Mouse (Mus musculus): ENCODE results near the gene Rmdn3.

Rmdn3 gene

GRCm38 (mm10) chr2:119167866-119168256 lies 11.0 kb upstream of the Rmdn3 start:
- DNase-seq (ENCODE audit: low spot score in 2 of 2), result no peak

GRCm38 (mm10) chr2:119166901-119167865 lies 10.3 kb upstream of the Rmdn3 start, which contains the start of gene Gchfr:
TSS of gene Gchfr (plus strand) at chr2:119167773.
- no peak for DNase-seq (ENCODE audit: low spot score in 2 of 2)

GRCm38 (mm10) chr2:119165401-119165800 lies 8.6 kb upstream of the Rmdn3 start:
- DNase-seq (ENCODE audit: low spot score in 2 of 2), result no peak

- DNase-seq (ENCODE audit: low spot score in 2 of 2), result no peak
Observed at GRCm38 (mm10) chr2:119163999-119164398, 7.2 kb upstream of the Rmdn3 start.

- no peak for DNase-seq (ENCODE audit: low spot score in 2 of 2)
Observed at GRCm38 (mm10) chr2:119163135-119163534, 6.3 kb upstream of the Rmdn3 start.

- no peak for DNase-seq (ENCODE audit: low spot score in 2 of 2)
Observed at GRCm38 (mm10) chr2:119161247-119161646, 4.4 kb upstream of the Rmdn3 start.

GRCm38 (mm10) chr2:119157836-119158235 lies 1.0 kb upstream of the Rmdn3 start:
- DNase-seq (ENCODE audit: low spot score in 2 of 2), result no peak

GRCm38 (mm10) chr2:119156081-119156680 lies 653 bp downstream of the Rmdn3 start:
- DNase-seq (ENCODE audit: low spot score in 2 of 2), result no peak

- DNase-seq (ENCODE audit: low spot score in 2 of 2), result no peak
Observed at GRCm38 (mm10) chr2:119155388-119155787, 1.4 kb downstream of the Rmdn3 start.

GRCm38 (mm10) chr2:119154683-119155082 lies 2.2 kb downstream of the Rmdn3 start:
- DNase-seq (ENCODE audit: low spot score in 2 of 2), result no peak

- DNase-seq (ENCODE audit: low spot score in 2 of 2), result no peak
Observed at GRCm38 (mm10) chr2:119152255-119152654, 4.6 kb downstream of the Rmdn3 start.

- no peak for DNase-seq (ENCODE audit: low spot score in 2 of 2)
Observed at GRCm38 (mm10) chr2:119147775-119148174, 9.1 kb downstream of the Rmdn3 start.

GRCm38 (mm10) chr2:119147160-119147678 lies 9.6 kb downstream of the Rmdn3 start:
- DNase-seq (ENCODE audit: low spot score in 2 of 2), result no peak

- no peak for DNase-seq (ENCODE audit: low spot score in 2 of 2)
Observed at GRCm38 (mm10) chr2:119146435-119146834, 10.4 kb downstream of the Rmdn3 start.

- DNase-seq (ENCODE audit: low spot score in 2 of 2), result no peak
Observed at GRCm38 (mm10) chr2:119145199-119145598, 11.6 kb downstream of the Rmdn3 start.

GRCm38 (mm10) chr2:119136346-119136898 lies 20.4 kb downstream of the Rmdn3 start:
- no peak for DNase-seq (ENCODE audit: low spot score in 2 of 2)

- no peak for DNase-seq (ENCODE audit: low spot score in 2 of 2)
Observed at GRCm38 (mm10) chr2:119113121-119113925, 43.5 kb downstream of the Rmdn3 start.

- DNase-seq (ENCODE audit: low spot score in 2 of 2), result peak; percentile 81
Observed at GRCm38 (mm10) chr2:119112438-119113112, 44.3 kb downstream of the Rmdn3 start, which contains the start of gene Rad51. TSS of gene Rad51 (plus strand) at chr2:119112793.

GRCm38 (mm10) chr2:119111060-119111459 lies 45.8 kb downstream of the Rmdn3 start:
- no peak for DNase-seq (ENCODE audit: low spot score in 2 of 2)

- no peak for DNase-seq (ENCODE audit: low spot score in 2 of 2)
Observed at GRCm38 (mm10) chr2:119108554-119108953, 48.3 kb downstream of the Rmdn3 start.

- no peak for DNase-seq (ENCODE audit: low spot score in 2 of 2)
Observed at GRCm38 (mm10) chr2:119106583-119106982, 50.3 kb downstream of the Rmdn3 start.

Measured in frontal cortex, postnatal 25 days (tissue).